Mouse (Mus musculus) embryo, embryonic 10.5 days (tissue): ENCODE data around the gene Zfp36.
"Not testable (repeated sequence)": the region's sequence is repeated elsewhere in the genome, so short reads cannot be mapped to it uniquely, and the experiment has no call there.

Experiments used
- DNase-seq: peaks from one replicate; pipeline ENCODE4 v3.0.0-alpha.2; 2015; ENCODE audit warnings: low spot score

Zfp36 gene

GRCm38 (mm10) chr7:28380237-28381016, at the start of gene Zfp36:
Gene Zfp36, minus strand, starts transcription at chr7:28380253.
- DNase-seq, result no peak

GRCm38 (mm10) chr7:28427738-28428137, 47.7 kb upstream of the Zfp36 start:
- DNase-seq, result no peak

GRCm38 (mm10) chr7:28423018-28423417, 43.0 kb upstream of the Zfp36 start:
- DNase-seq, result no peak

- DNase-seq, result no peak
Measured at GRCm38 (mm10) chr7:28419416-28419815, 39.4 kb upstream of the Zfp36 start.

- no peak for DNase-seq
Measured at GRCm38 (mm10) chr7:28418096-28418670, 38.1 kb upstream of the Zfp36 start.

- no peak for DNase-seq
Measured at GRCm38 (mm10) chr7:28417368-28417767, 37.3 kb upstream of the Zfp36 start.

GRCm38 (mm10) chr7:28412826-28413225, 32.8 kb upstream of the Zfp36 start:
- no peak for DNase-seq

- DNase-seq, result no peak
Measured at GRCm38 (mm10) chr7:28410841-28411475, 30.9 kb upstream of the Zfp36 start.

GRCm38 (mm10) chr7:28401942-28402341, 21.9 kb upstream of the Zfp36 start:
- no peak for DNase-seq

- no peak for DNase-seq
Measured at GRCm38 (mm10) chr7:28401030-28401429, 21.0 kb upstream of the Zfp36 start.

GRCm38 (mm10) chr7:28398696-28399340, 18.8 kb upstream of the Zfp36 start:
- no peak for DNase-seq

- DNase-seq, result peak; percentile 63
Measured at GRCm38 (mm10) chr7:28398000-28398399, 17.9 kb upstream of the Zfp36 start.

- no peak for DNase-seq
Measured at GRCm38 (mm10) chr7:28395425-28395824, 15.4 kb upstream of the Zfp36 start.

- DNase-seq, result no peak
Measured at GRCm38 (mm10) chr7:28393272-28393951, 13.4 kb upstream of the Zfp36 start.

GRCm38 (mm10) chr7:28392429-28393271, 12.6 kb upstream of the Zfp36 start, which contains the start of the genes Med29 and Paf1:
Gene Med29, minus strand, starts transcription at chr7:28392708.
Gene Paf1, plus strand, starts transcription at chr7:28392951.
- peak; percentile 99 for DNase-seq

GRCm38 (mm10) chr7:28390331-28390730, 10.3 kb upstream of the Zfp36 start:
- no peak for DNase-seq

- DNase-seq, result not testable (repeated sequence)
Measured at GRCm38 (mm10) chr7:28387384-28387783, 7.3 kb upstream of the Zfp36 start.

- DNase-seq, result not testable (repeated sequence)
Measured at GRCm38 (mm10) chr7:28386877-28387276, 6.8 kb upstream of the Zfp36 start.

- peak; percentile 89 for DNase-seq
Measured at GRCm38 (mm10) chr7:28386462-28386861, 6.4 kb upstream of the Zfp36 start.

GRCm38 (mm10) chr7:28386007-28386406, 6.0 kb upstream of the Zfp36 start:
- no peak for DNase-seq

GRCm38 (mm10) chr7:28385196-28385595, 5.1 kb upstream of the Zfp36 start:
- DNase-seq, result no peak
